In genomic region chr7:72305971-72306370, GRCm38 (mm10) we compare ENCODE assay signal across 8 mouse cellular contexts. TPM values are rescaled to one million over a fixed set of nuclear protein-coding genes. Genes with fewer than 3 reads are reported as not detected.
DNase-seq lines count a peak whose midpoint lies in the region; ATAC-seq lines count a peak whose summit lies in the region.

No protein-coding gene starts in this region.

- no peaks in the 10 kb centered on the region for H3K9me3 ChIP-seq in hindbrain, embryonic 15.5 days
- H3K9me3 ChIP-seq in liver, embryonic 12.5 days (replicated peaks): no peaks in the 10 kb centered on the region
- H3K9me3 ChIP-seq in neural tube, embryonic 11.5 days (ENCODE audit: control insufficient read depth, low read length): no peaks in the 10 kb centered on the region

- H3K27me3 ChIP-seq in hindbrain, embryonic 15.5 days: peaks cover 16% of the 10 kb centered on the region
- peaks cover 14% of the 10 kb centered on the region for H3K27me3 ChIP-seq in liver, embryonic 12.5 days (replicated peaks)
- H3K27me3 ChIP-seq in neural tube, embryonic 11.5 days (ENCODE audit: control insufficient read depth, insufficient read depth, low read length): 0 out of 2 replicates have a peak, but pooled peaks cover 4% of the 10 kb centered on the region

- DNase-seq in cerebellum, postnatal 14 days: peak; percentile 5 to 9
- no peak for DNase-seq in cerebellum, adult 9-11 months
- DNase-seq in neural tube, embryonic 11.5 days (ENCODE audit: low spot score): peak; percentile 13
- DNase-seq in left cerebral cortex, postnatal 4 days: no peak

- ATAC-seq in hindbrain, embryonic 15.5 days (ENCODE audit: low FRiP score, low read depth): no peak
- ATAC-seq in liver, embryonic 12.5 days: no peak
- no peak for ATAC-seq in neural tube, embryonic 11.5 days (ENCODE audit: insufficient read depth, low FRiP score, low TSS enrichment)
- ATAC-seq in monocyte, adult 5-6 weeks (replicated peaks; ENCODE audit: insufficient number of reproducible peaks, low FRiP score, low TSS enrichment, poor library complexity, severe bottlenecking): no peak

- WGBS in hindbrain, embryonic 15.5 days: 2% methylated on average over 14 of the region's 14 CpGs
- 3% methylated on average over 14 of the region's 14 CpGs for WGBS in liver, embryonic 12.5 days (ENCODE audit: insufficient replicate concordance)
- WGBS in neural tube, embryonic 11.5 days: 2% methylated on average over 14 of the region's 14 CpGs

- H3K36me3 ChIP-seq in hindbrain, embryonic 15.5 days: no peaks in the 10 kb centered on the region
- H3K36me3 ChIP-seq in liver, embryonic 12.5 days: no peaks in the 10 kb centered on the region
- H3K36me3 ChIP-seq in neural tube, embryonic 11.5 days (ENCODE audit: control insufficient read depth, insufficient read depth, low read length): no peaks in the 10 kb centered on the region

- intact Hi-C loops in left cerebral cortex, postnatal 4 days (cut with DNase I): no loop called here

- 0 out of 2 replicates have a peak, but pooled peaks cover 4% of the 10 kb centered on the region for H3K4me1 ChIP-seq in brown adipose tissue, adult 24 weeks (ENCODE audit: control insufficient read depth, insufficient read depth, insufficient read length, low read length)
- peaks cover 15% of the 10 kb centered on the region for H3K4me1 ChIP-seq in hindbrain, embryonic 15.5 days (replicated peaks)
- H3K4me1 ChIP-seq in liver, embryonic 12.5 days: no peaks in the 10 kb centered on the region
- H3K4me1 ChIP-seq in neural tube, embryonic 11.5 days (ENCODE audit: control insufficient read depth, insufficient read depth, low read length): no peaks in the 10 kb centered on the region

- H3K27ac ChIP-seq in brown adipose tissue, adult 24 weeks (replicated peaks; ENCODE audit: low read depth, low read length): no peak overlapping the region
- H3K27ac ChIP-seq in hindbrain, embryonic 15.5 days (replicated peaks): no peak overlapping the region
- H3K27ac ChIP-seq in liver, embryonic 12.5 days: no peak overlapping the region
- H3K27ac ChIP-seq in neural tube, embryonic 11.5 days (ENCODE audit: low read depth, low read length): no peak overlapping the region

- peak overlapping the region; percentile 46; the same call in 1 of the 2 replicates for H3K4me3 ChIP-seq in brown adipose tissue, adult 24 weeks (ENCODE audit: insufficient read depth, low read depth, low read length)
- H3K4me3 ChIP-seq in hindbrain, embryonic 15.5 days: peak overlapping the region; percentile 51
- peak overlapping the region; percentile 52 for H3K4me3 ChIP-seq in liver, embryonic 12.5 days
- H3K4me3 ChIP-seq in neural tube, embryonic 11.5 days (ENCODE audit: low read depth, low read length): peak overlapping the region; percentile 39

- H3K9ac ChIP-seq in hindbrain, embryonic 15.5 days: peak overlapping the region; percentile 23
- no peak overlapping the region for H3K9ac ChIP-seq in liver, embryonic 12.5 days
- no peak overlapping the region for H3K9ac ChIP-seq in neural tube, embryonic 11.5 days (ENCODE audit: low read length)

- peak overlapping the region; percentile 100 for H3K4me2 ChIP-seq in hindbrain, embryonic 15.5 days
- H3K4me2 ChIP-seq in liver, embryonic 12.5 days: peak overlapping the region; percentile 72
- peak overlapping the region; percentile 84 for H3K4me2 ChIP-seq in neural tube, embryonic 11.5 days (ENCODE audit: low read depth)

RNA-seq across cellular contexts. Expression of gene Mctp2, which starts 0.4 kb away (rescaled TPM):
- not detected in 2 replicates for polyA plus RNA-seq in brown adipose tissue, adult 24 weeks (2012; ENCODE audit: insufficient read depth, insufficient read length, missing spikeins)
- 0.59 and 0.75 TPM in 2 replicates for polyA plus RNA-seq in hindbrain, embryonic 15.5 days (2015; fragmentation: Nextera tagmentation; extraction: Ambion mirVana)
- 0.19 and 0.29 TPM in 2 replicates for polyA plus RNA-seq in liver, embryonic 12.5 days (2016; fragmentation: Nextera tagmentation; extraction: Ambion mirVana)
- 0.19 and 0.42 TPM in 2 replicates for polyA plus RNA-seq in neural tube, embryonic 11.5 days (2014; fragmentation: Nextera tagmentation; extraction: Ambion mirVana)
- under 1 TPM; 0.80 to 0.97 TPM for total RNA-seq in left cerebral cortex, postnatal 4 days (2021)
- 18.9 to 54.3 TPM (median 21.2 TPM) in 3 replicates for total RNA-seq in monocyte, adult 5-6 weeks (2017)

Comparison
In these comparisons a context has a peak if more than half of its experiments do, and no peak if none do; other contexts are left out.
1. DNase-seq: peak in cerebellum, postnatal 14 days (2 of 2) and neural tube, embryonic 11.5 days (single experiment); none in cerebellum, adult 9-11 months (single experiment) and left cerebral cortex, postnatal 4 days (single experiment).
2. Peak in every context shown above with its lines, with median percentiles within 50 percentile points of each other: H3K4me3 ChIP-seq and H3K4me2 ChIP-seq.